Mouse (Mus musculus) monocyte, adult 5-6 weeks (primary cell): ENCODE measurements at regions not wholly inside any gene's neighbourhood (a gene's known extent, or its start where the extent isn't known, plus 50 kb on each side); places are given as distances from the start of the nearest gene placed in this dataset.
"Not testable (repeated sequence)": the region's sequence is repeated elsewhere in the genome, so short reads cannot be mapped to it uniquely, and the experiment has no call there.

Source experiments
- ATAC-seq: fragments of 153-309, 156-312 bp; replicated peaks from 2 replicates; pipeline ENCODE4 v1.8.0; 2017; ENCODE audit warnings: mild to moderate bottlenecking; ENCODE audit not compliant: low TSS enrichment, insufficient number of reproducible peaks, severe bottlenecking, poor library complexity, low FRiP score

- ATAC-seq: no peak
Observed at GRCm38 (mm10) chrX:130525770-130526169, 776.2 kb downstream of the Diaph2 start.

GRCm38 (mm10) chrX:130533171-130534156 lies 783.9 kb downstream of the Diaph2 start:
- ATAC-seq: no peak

GRCm38 (mm10) chrX:130538771-130539170 lies 789.2 kb downstream of the Diaph2 start:
- not testable (repeated sequence) for ATAC-seq

GRCm38 (mm10) chrX:130548001-130548400 lies 798.5 kb downstream of the Diaph2 start:
- ATAC-seq: no peak

- peak; percentile 68; the same call in 1 of the 2 replicates for ATAC-seq
Observed at GRCm38 (mm10) chrX:130549275-130549674, 799.7 kb downstream of the Diaph2 start.

GRCm38 (mm10) chrX:130549925-130550324 lies 800.4 kb downstream of the Diaph2 start:
- ATAC-seq: no peak

GRCm38 (mm10) chrX:130557251-130557650 lies 807.7 kb downstream of the Diaph2 start:
- no peak for ATAC-seq

- no peak for ATAC-seq
Observed at GRCm38 (mm10) chrX:130577706-130578105, 828.2 kb downstream of the Diaph2 start.

- ATAC-seq: no peak
Observed at GRCm38 (mm10) chrX:130596631-130597030, 847.1 kb downstream of the Diaph2 start.

GRCm38 (mm10) chrX:130601911-130602310 lies 852.4 kb downstream of the Diaph2 start:
- ATAC-seq: no peak

- no peak for ATAC-seq
Observed at GRCm38 (mm10) chrX:130638513-130638912, 889.0 kb downstream of the Diaph2 start.

GRCm38 (mm10) chrX:130655815-130656214 lies 906.3 kb downstream of the Diaph2 start:
- no peak for ATAC-seq

GRCm38 (mm10) chrX:130684381-130684780 lies 934.8 kb downstream of the Diaph2 start:
- no peak for ATAC-seq

- ATAC-seq: no peak
Observed at GRCm38 (mm10) chrX:130708929-130709328, 959.4 kb downstream of the Diaph2 start.

- ATAC-seq: not testable (repeated sequence)
Observed at GRCm38 (mm10) chrX:130744132-130744531, 994.6 kb downstream of the Diaph2 start.
